Mouse (Mus musculus): ENCODE measurements at regions not wholly inside any gene's neighbourhood (a gene's known extent, or its start where the extent isn't known, plus 50 kb on each side); places are given as distances from the start of the nearest gene placed in this dataset.

- no peak for TF ChIP-seq POLR2A (IDR thresholded peaks at IDR 0.05; ENCODE audit: extremely low read depth, insufficient read depth, low read length)
- TF ChIP-seq CTCF (IDR thresholded peaks at IDR 0.05; ENCODE audit: low read depth, low read length): no peak
Observed at GRCm38 (mm10) chr3:149865945-149866344, 875.6 kb upstream of the Adgrl2 start.
